13 mouse cellular contexts compared by ENCODE assay signal in the genomic region with DNA sequence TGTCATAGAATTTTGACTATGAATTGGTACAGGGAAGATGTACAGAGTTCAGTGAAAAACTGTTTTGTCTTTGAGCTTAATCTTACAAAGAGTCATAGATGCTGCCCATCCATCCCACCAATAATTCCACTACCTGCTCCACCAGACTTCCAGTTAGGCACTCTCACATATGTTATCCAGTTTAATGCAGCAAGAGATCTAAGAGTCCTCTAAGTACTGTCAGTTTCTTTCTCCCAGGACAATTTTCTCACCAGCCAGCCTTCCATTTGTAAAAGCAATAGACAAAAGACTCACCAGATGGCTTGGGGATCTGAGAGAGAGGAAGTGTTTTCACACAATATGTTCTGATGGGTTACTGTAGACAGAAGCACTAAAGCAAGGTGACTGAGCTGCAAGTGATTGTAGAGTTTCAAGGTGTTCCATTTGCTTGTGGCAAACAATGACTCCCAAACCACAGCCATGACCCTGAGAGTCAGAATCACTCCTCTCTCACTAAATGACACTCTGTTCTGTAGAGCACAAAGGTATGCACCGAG.
A peak's percentile ranks its signal among the peaks of the same experiment; 100 is the strongest.
DNase-seq lines count a peak whose midpoint lies in the region; TF ChIP-seq lines count a peak whose summit lies in the region.
"Had no signal": no experiment of that assay in that cellular context is flagged by ENCODE, and none has a peak within 500 bp of the region (broad histone marks: within the 10 kb centered on the region; RNA-seq: fewer than 3 reads in every experiment).

No protein-coding gene starts in this region.

- DNase-seq in frontal cortex, adult 2 months (ENCODE audit: extremely low spot score in 1 of 2, low spot score in 1 of 2): peak; percentile 3 to 34
- no peak for DNase-seq in frontal cortex, postnatal 10 days (ENCODE audit: low spot score in 2 of 2)
- DNase-seq in left cerebral cortex, postnatal 25 days (ENCODE audit: low spot score in 2 of 2): peak; percentile 3 to 60
- DNase-seq in left cerebral cortex, adult 11 months (ENCODE audit: low spot score): no peak
- DNase-seq in brain, embryonic 14.5 days (ENCODE audit: low read depth): peak; percentile 77
- peak; percentile 18 for DNase-seq in layer of hippocampus, adult 9-11 months
- no peak for DNase-seq in testis, postnatal 10 days (ENCODE audit: low spot score)
- DNase-seq: adrenal gland, adult 8-10 months; heart, adult 11 months; kidney, adult 8-10 months; kidney, postnatal 25 days; spleen, adult 18-20 months; thymus, adult 2 months had no signal

- intact Hi-C loops in left cerebral cortex, postnatal 25 days (cut with DNase I): no loop called here

- TF ChIP-seq CTCF in brain, embryonic 14.5 days (IDR thresholded peaks at IDR 0.05; ENCODE audit: borderline replicate concordance, extremely low read depth, insufficient read depth, insufficient read length): no peak

- TF ChIP-seq POLR2A in brain, embryonic 14.5 days (IDR thresholded peaks at IDR 0.05; ENCODE audit: borderline replicate concordance, extremely low read depth, insufficient read depth, insufficient read length, poor library complexity, severe bottlenecking): no peak

Comparison
In these comparisons a context has a peak if more than half of its experiments do, and no peak if none do; other contexts are left out.
1. DNase-seq: peak in frontal cortex, adult 2 months (2 of 2), left cerebral cortex, postnatal 25 days (2 of 2), brain, embryonic 14.5 days (single experiment) and layer of hippocampus, adult 9-11 months (single experiment); none in frontal cortex, postnatal 10 days (0 of 2), left cerebral cortex, adult 11 months (single experiment) and testis, postnatal 10 days (single experiment).